Mouse (Mus musculus): ENCODE measurements around the gene Clcn1. TPM values are rescaled to one million over a fixed set of nuclear protein-coding genes. Genes with fewer than 3 reads are reported as not detected.

Clcn1 gene
- polyA plus RNA-seq, 1 experiment, result 11.0 TPM

DNA sequence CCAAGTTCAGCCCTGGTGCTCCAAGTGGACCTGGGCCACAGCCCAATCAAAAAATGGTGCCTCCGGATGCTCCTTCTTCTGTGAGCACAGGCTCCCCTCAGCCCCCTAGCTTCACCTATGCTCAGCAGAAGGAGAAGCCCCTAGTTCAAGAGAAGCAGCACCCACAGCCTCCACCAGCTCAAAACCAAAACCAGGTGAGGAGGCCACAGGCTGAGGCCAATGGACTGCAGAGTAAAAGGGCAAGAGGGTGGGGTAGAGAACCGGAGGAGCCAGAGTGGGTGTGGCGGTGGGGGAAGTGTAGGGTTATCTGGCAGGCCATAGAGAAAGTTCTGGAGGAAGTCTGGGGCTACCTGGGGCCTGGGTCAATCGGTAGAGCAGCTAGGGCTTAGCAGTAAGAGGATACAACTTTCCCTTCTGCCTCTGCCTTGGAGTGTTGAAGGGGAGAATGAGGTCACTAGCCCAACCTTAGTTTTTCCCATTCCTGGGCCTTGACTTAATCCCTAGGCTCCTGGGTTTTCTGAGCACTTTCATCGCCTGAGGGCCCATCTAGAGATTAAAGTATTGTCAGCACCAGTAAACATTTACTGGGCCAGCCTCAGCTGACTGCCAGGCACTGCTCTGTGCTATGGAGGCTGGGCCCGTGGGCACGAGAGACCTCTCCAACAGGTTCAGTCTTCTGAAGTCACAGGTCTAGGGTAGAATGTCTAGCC is 65.4 kb downstream of the Clcn1 start:
- DNase-seq (ENCODE audit: low read depth), result no peak
- TF ChIP-seq CTCF (IDR thresholded peaks at IDR 0.05; ENCODE audit: borderline replicate concordance, extremely low read depth, insufficient read depth, insufficient read length), result no peak
- TF ChIP-seq POLR2A (IDR thresholded peaks at IDR 0.05; ENCODE audit: borderline replicate concordance, extremely low read depth, insufficient read depth, insufficient read length, poor library complexity, severe bottlenecking), result no peak

DNA sequence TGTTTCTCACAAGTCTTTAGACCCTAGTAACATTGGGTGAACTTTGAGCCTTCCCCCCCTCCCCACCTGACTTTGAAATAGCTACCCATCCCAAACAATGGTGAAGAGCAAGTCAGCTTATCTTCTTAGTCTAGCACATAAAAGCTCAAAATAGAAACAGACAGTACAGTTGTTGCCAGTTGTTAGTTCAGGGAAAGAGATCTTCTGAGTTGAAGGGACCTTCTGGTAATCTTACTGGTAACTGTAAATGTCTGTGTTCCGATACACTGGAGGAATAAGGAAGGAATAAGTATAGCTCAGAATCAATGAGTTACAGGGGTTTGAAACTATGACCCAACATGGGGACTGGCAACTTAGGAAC is 66.0 kb downstream of the Clcn1 start:
- no peak for DNase-seq (ENCODE audit: low read depth)
- TF ChIP-seq CTCF (IDR thresholded peaks at IDR 0.05; ENCODE audit: borderline replicate concordance, extremely low read depth, insufficient read depth, insufficient read length), result no peak
- no peak for TF ChIP-seq POLR2A (IDR thresholded peaks at IDR 0.05; ENCODE audit: borderline replicate concordance, extremely low read depth, insufficient read depth, insufficient read length, poor library complexity, severe bottlenecking)

DNA sequence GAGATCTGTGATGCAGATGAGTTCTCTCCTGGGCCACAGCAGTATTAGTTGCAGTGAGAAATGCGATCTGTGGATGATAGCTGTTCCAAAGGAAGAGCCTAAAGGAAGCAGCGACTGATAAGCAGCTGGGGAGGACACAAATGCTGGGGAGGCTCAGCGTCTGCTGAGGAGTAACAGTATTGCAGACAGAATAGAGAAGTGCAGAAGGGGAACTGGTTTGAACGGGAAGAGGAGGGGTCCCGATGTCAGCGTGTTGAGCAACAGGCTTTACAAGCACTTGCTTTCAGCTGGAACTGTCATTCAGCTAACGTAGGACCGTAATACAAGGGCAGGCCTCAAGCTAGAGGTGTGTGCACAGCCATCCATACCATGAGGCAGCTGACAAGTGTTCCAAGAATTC is 66.7 kb downstream of the Clcn1 start:
- TF ChIP-seq POLR2A (IDR thresholded peaks at IDR 0.05; ENCODE audit: borderline replicate concordance, extremely low read depth, insufficient read depth, insufficient read length, poor library complexity, severe bottlenecking) (no peak), CTCF (IDR thresholded peaks at IDR 0.05; ENCODE audit: borderline replicate concordance, extremely low read depth, insufficient read depth, insufficient read length) (no peak)
- no peak for DNase-seq (ENCODE audit: low read depth)

DNA sequence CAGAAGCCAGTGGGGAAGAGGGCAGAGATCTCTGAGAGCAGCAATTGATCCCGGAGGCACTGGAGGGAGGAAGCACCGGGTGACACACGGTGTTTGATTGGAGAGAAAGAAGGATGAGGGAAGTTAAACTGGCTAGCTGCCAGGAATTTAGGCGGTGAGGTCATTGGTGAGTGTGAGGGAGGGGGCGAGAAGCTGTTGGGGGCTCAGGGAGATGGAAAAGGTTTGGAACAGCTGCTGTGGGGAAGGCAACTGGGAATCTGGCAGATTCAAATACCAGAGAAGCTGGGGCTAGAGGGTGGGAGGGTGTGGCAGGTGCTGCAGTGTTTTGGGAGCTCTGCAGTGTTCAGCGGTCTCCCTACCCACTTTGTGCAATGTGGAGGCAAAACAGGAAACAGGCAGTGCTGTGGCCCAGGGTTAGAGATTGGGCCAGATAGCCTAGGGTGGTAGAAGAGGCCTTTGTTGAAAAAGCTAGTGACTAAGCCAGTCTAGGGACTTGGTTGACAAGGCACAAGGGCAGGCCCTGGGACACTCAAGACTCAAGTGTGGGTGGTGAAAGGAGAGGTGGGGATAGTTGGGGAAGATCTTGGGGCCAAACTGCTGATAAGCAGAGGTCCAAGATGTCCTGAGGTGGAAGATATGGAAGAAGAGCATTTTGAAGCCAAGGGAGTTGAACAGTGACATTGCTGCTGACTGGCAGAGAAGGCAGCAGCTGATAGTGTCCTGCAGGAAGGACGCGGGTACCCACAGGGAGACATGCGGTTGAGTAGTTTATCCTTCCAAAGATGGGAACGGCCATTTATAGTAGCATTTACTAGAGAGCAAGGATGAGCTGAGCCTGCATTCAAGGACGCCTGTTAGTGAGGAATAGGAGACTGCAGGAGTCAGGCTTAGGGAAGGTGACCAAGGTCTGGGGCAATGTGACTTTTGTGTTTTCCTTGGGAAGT is 67.9 kb downstream of the Clcn1 start:
- no peak for TF ChIP-seq POLR2A (IDR thresholded peaks at IDR 0.05; ENCODE audit: borderline replicate concordance, extremely low read depth, insufficient read depth, insufficient read length, poor library complexity, severe bottlenecking)
- TF ChIP-seq CTCF (IDR thresholded peaks at IDR 0.05; ENCODE audit: borderline replicate concordance, extremely low read depth, insufficient read depth, insufficient read length), result no peak
- DNase-seq (ENCODE audit: low read depth), result peak; percentile 73

GRCm38 (mm10) chr6:42355366-42355765 is 68.9 kb downstream of the Clcn1 start:
- TF ChIP-seq CTCF (IDR thresholded peaks at IDR 0.05; ENCODE audit: borderline replicate concordance, extremely low read depth, insufficient read depth, insufficient read length), result no peak
- no peak for TF ChIP-seq POLR2A (IDR thresholded peaks at IDR 0.05; ENCODE audit: borderline replicate concordance, extremely low read depth, insufficient read depth, insufficient read length, poor library complexity, severe bottlenecking)
- DNase-seq (ENCODE audit: low read depth), result no peak

DNA sequence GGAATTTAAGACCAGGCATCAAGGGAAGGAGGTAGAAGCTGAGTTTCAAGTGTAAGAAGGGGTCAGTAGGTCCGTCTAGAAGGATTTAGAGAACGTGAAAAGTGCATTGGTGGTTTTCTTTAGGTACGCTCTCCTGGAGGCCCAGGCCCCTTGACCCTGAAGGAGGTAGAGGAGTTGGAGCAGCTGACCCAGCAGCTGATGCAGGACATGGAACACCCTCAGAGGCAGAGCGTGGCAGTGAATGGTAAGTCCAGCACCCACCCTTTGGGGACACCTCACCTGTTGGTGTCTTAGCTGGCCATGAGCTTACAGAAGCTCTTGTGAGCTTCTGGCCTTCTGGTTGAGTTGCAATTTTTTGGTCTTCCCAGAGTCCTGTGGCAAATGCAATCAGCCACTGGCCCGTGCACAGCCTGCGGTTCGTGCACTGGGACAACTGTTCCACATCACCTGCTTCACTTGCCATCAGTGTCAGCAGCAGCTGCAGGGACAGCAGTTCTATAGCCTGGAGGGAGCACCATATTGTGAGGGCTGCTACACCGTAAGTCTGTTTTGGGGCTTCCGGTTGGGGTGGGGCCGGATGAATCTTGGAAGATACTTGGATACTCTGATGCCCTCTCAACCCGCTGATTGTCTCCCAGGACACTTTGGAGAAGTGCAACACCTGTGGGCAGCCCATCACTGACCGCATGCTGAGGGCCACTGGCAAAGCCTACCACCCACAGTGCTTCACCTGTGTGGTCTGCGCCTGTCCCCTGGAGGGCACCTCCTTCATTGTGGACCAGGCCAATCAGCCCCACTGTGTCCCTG is 69.5 kb downstream of the Clcn1 start:
- TF ChIP-seq CTCF (IDR thresholded peaks at IDR 0.05; ENCODE audit: borderline replicate concordance, extremely low read depth, insufficient read depth, insufficient read length), result no peak
- TF ChIP-seq POLR2A (IDR thresholded peaks at IDR 0.05; ENCODE audit: borderline replicate concordance, extremely low read depth, insufficient read depth, insufficient read length, poor library complexity, severe bottlenecking), result no peak

DNA sequence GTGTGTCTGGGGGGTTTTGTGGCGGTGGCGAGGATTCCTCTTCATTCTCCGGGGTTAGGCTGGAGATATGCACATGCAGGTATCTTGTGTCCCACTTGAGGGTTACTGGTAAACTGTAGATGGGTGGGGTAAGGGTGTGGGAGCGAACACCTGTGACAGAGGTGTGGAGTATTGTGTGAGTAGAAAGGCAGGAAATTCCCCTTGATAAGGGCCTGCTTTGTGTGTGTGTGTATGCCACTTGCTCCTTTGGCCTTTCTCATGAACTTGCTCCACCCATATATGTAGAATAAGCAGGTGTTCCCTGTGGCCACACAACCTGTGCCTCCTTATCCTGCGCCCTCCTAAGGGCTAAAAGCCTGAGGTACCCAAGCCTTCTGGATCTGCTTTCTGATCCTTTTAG is 70.4 kb downstream of the Clcn1 start:
- no peak for TF ChIP-seq CTCF (IDR thresholded peaks at IDR 0.05; ENCODE audit: borderline replicate concordance, extremely low read depth, insufficient read depth, insufficient read length)
- no peak for TF ChIP-seq POLR2A (IDR thresholded peaks at IDR 0.05; ENCODE audit: borderline replicate concordance, extremely low read depth, insufficient read depth, insufficient read length, poor library complexity, severe bottlenecking)
- no peak for DNase-seq (ENCODE audit: low read depth)

More for the DNA sequence above, 69.5 kb downstream of the Clcn1 start:
- DNase-seq (ENCODE audit: low read depth), result no peak

GRCm38 (mm10) chr6:42357901-42358300 is 71.4 kb downstream of the Clcn1 start:
- no peak for DNase-seq (ENCODE audit: low read depth)
- no peak for TF ChIP-seq POLR2A (IDR thresholded peaks at IDR 0.05; ENCODE audit: borderline replicate concordance, extremely low read depth, insufficient read depth, insufficient read length, poor library complexity, severe bottlenecking)

DNA sequence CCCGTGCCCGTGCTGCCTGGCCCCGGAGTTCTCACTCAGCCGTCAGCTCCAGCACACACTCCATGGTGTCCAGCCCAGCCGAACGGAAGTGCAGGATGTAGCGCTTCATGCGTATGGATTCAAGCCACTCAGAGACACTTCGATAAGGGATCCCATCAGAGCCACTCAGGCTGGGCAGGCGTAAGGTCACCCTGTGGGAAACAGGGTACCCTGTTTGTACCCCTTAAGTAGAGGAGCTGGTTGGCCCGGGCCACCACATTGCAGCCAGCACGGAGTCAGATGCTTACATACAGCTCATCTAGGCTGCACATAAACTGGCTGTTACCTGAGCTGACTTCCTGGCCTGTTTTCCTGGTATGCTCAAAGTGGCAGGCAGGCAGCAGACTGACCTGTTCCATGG is 72.4 kb downstream of the Clcn1 start:
- TF ChIP-seq POLR2A (IDR thresholded peaks at IDR 0.05; ENCODE audit: borderline replicate concordance, extremely low read depth, insufficient read depth, insufficient read length, poor library complexity, severe bottlenecking) (no peak), CTCF (IDR thresholded peaks at IDR 0.05; ENCODE audit: borderline replicate concordance, extremely low read depth, insufficient read depth, insufficient read length) (no peak)
- DNase-seq (ENCODE audit: low read depth), result no peak

DNA sequence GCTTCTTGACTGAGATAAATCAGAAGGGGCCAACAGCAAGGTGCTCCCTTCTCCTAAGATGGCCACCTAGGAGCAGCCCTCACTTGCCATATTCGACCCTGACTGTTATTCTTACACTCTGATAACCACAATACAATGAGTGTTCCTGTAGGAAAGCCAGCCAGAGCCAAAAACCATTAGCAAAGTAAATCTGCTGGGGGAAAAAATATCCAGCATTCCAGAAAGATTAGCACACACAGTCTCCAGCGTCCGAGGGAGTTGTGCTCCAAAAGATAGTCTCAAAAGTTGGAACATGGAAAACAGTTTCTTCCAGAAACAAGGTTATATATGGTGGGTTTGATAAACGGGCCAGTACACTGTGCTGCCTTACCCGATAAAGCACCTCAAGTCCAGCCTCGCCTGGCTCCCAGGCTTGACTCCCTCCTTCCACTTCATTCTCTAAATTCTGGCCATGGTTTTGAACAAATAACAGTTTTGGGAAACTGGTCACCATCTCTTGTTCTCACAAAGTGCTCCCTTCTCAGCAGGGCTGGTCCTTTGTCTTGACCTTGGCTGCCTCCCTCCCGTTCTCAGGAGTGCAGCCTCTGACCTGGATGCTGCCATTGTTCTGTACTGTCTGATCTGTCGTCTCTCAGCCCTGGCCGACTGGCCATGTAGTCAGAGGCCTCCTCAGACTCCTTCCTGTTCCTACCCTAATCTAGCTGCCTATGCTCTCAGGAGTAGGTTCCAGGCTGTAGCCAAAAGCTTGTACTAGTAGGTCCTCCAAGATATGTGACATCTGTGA is 73.1 kb downstream of the Clcn1 start:
- no peak for DNase-seq (ENCODE audit: low read depth)

More for the DNA sequence above, 73.1 kb downstream of the Clcn1 start:
- TF ChIP-seq POLR2A (IDR thresholded peaks at IDR 0.05; ENCODE audit: borderline replicate concordance, extremely low read depth, insufficient read depth, insufficient read length, poor library complexity, severe bottlenecking) (no peak), CTCF (IDR thresholded peaks at IDR 0.05; ENCODE audit: borderline replicate concordance, extremely low read depth, insufficient read depth, insufficient read length) (no peak)
